Comparison of ENCODE assay signal across 17 mouse cellular contexts in the genomic region with DNA sequence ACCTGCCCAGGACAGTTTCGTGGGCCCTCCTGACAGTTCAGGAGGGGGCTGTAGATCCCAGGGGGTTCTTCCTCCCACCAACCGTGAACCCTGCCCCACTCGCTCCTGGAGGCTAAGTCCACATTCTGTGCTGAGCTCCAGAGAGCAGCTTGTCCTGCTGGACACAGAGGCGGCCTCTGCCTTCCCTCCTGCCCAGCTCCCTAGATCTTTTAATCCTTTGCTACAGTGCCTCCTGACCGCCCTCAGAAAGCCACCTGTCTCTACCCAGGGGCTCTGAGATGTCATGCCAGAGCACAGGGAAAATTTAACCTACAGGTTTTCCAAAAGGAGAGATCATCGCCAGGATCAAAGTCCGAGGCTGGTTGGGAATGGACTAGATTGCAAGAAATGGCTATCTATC.
DNase-seq lines count a peak whose midpoint lies in the region; ATAC-seq lines count a peak whose summit lies in the region.
"Had no signal": no experiment of that assay in that cellular context is flagged by ENCODE, and none has a peak within 500 bp of the region (broad histone marks: within the 10 kb centered on the region; RNA-seq: fewer than 3 reads in every experiment).

No protein-coding gene starts in this region.

- 76% methylated on average over 7 of the region's 7 CpGs for WGBS in heart, embryonic 12.5 days
- WGBS in intestine, embryonic 15.5 days: 85% methylated on average over 7 of the region's 7 CpGs
- 79% methylated on average over 7 of the region's 7 CpGs for WGBS in intestine, embryonic 16.5 days

- H3K4me1 ChIP-seq in heart, embryonic 12.5 days (replicated peaks): peaks cover 53% of the 10 kb centered on the region
- H3K4me1 ChIP-seq in intestine, embryonic 15.5 days (replicated peaks): 0 out of 2 replicates have a peak, but pooled peaks cover 5% of the 10 kb centered on the region
- H3K4me1 ChIP-seq in intestine, embryonic 16.5 days (ENCODE audit: control insufficient read depth, insufficient read depth, low read length): peaks cover 7% of the 10 kb centered on the region
- H3K4me1 ChIP-seq: hindbrain, embryonic 15.5 days; megakaryocyte, embryonic 14.5 days; neural tube, embryonic 15.5 days had no signal

- ATAC-seq in cerebellum, adult (ENCODE audit: insufficient number of reproducible peaks, low FRiP score, low TSS enrichment): peak; percentile 37; the same call in 1 of the 2 replicates
- ATAC-seq in heart, embryonic 12.5 days (ENCODE audit: insufficient number of reproducible peaks, low FRiP score): no peak
- 0 out of 2 replicates have a peak, but pooled peaks have one; percentile 23 for ATAC-seq in intestine, embryonic 15.5 days
- ATAC-seq in intestine, embryonic 16.5 days: no peak
- ATAC-seq: forebrain, embryonic 15.5 days; midbrain, embryonic 16.5 days had no signal

- H3K9ac ChIP-seq in heart, embryonic 12.5 days: no peak overlapping the region
- no peak overlapping the region for H3K9ac ChIP-seq in intestine, embryonic 15.5 days
- no peak overlapping the region for H3K9ac ChIP-seq in intestine, embryonic 16.5 days (ENCODE audit: low read depth, low read length)
- H3K9ac ChIP-seq: forebrain, embryonic 15.5 days; hindbrain, embryonic 15.5 days; kidney, embryonic 15.5 days; neural tube, embryonic 15.5 days; stomach, embryonic 15.5 days had no signal

- no peak for DNase-seq in cerebellum, postnatal 4 days (ENCODE audit: low spot score in 2 of 2)
- no peak for DNase-seq in heart, postnatal 4 days
- DNase-seq in cerebellum, adult 9-11 months: peak; percentile 53
- DNase-seq in layer of hippocampus, postnatal 10 days (ENCODE audit: low spot score in 2 of 2): no peak
- DNase-seq: thymus, adult 2 months had no signal

- H3K9me3 ChIP-seq in heart, embryonic 12.5 days (replicated peaks): no peaks in the 10 kb centered on the region
- H3K9me3 ChIP-seq in intestine, embryonic 15.5 days: no peaks in the 10 kb centered on the region
- no peaks in the 10 kb centered on the region for H3K9me3 ChIP-seq in intestine, embryonic 16.5 days (ENCODE audit: control insufficient read depth, low read length)
- H3K9me3 ChIP-seq: forebrain, embryonic 15.5 days; hindbrain, embryonic 15.5 days; kidney, embryonic 15.5 days; megakaryocyte, embryonic 14.5 days; neural tube, embryonic 15.5 days; stomach, embryonic 15.5 days had no signal

- no peaks in the 10 kb centered on the region for H3K36me3 ChIP-seq in heart, embryonic 12.5 days
- no peaks in the 10 kb centered on the region for H3K36me3 ChIP-seq in intestine, embryonic 15.5 days
- H3K36me3 ChIP-seq in intestine, embryonic 16.5 days (ENCODE audit: control insufficient read depth, insufficient read depth, low read length): no peaks in the 10 kb centered on the region
- H3K36me3 ChIP-seq: forebrain, embryonic 15.5 days; hindbrain, embryonic 15.5 days; kidney, embryonic 15.5 days; neural tube, embryonic 15.5 days; stomach, embryonic 15.5 days had no signal

- no peaks in the 10 kb centered on the region for H3K27me3 ChIP-seq in heart, embryonic 12.5 days (replicated peaks)
- no peaks in the 10 kb centered on the region for H3K27me3 ChIP-seq in intestine, embryonic 15.5 days (replicated peaks)
- no peaks in the 10 kb centered on the region for H3K27me3 ChIP-seq in intestine, embryonic 16.5 days (replicated peaks; ENCODE audit: control insufficient read depth, insufficient read depth, low read length)
- H3K27me3 ChIP-seq: forebrain, embryonic 15.5 days; hindbrain, embryonic 15.5 days; megakaryocyte, embryonic 14.5 days; stomach, embryonic 15.5 days had no signal

- H3K4me2 ChIP-seq in heart, embryonic 12.5 days: no peak overlapping the region
- no peak overlapping the region for H3K4me2 ChIP-seq in intestine, embryonic 15.5 days (replicated peaks)
- H3K4me2 ChIP-seq in intestine, embryonic 16.5 days (ENCODE audit: low read depth, low read length): no peak overlapping the region
- H3K4me2 ChIP-seq: forebrain, embryonic 15.5 days; hindbrain, embryonic 15.5 days; kidney, embryonic 15.5 days; liver, embryonic 11.5 days; neural tube, embryonic 15.5 days; stomach, embryonic 15.5 days had no signal

- H3K4me3 ChIP-seq in heart, embryonic 12.5 days: no peak overlapping the region
- H3K4me3 ChIP-seq in intestine, embryonic 15.5 days (replicated peaks): no peak overlapping the region
- H3K4me3 ChIP-seq in intestine, embryonic 16.5 days (ENCODE audit: low read length): no peak overlapping the region
- H3K4me3 ChIP-seq: forebrain, embryonic 15.5 days; hindbrain, embryonic 15.5 days; kidney, embryonic 15.5 days; megakaryocyte, embryonic 14.5 days; neural tube, embryonic 15.5 days; stomach, embryonic 15.5 days had no signal

- H3K27ac ChIP-seq in heart, embryonic 12.5 days (ENCODE audit: poor library complexity, severe bottlenecking): peak overlapping the region; percentile 82
- H3K27ac ChIP-seq in intestine, embryonic 15.5 days: no peak overlapping the region
- H3K27ac ChIP-seq in intestine, embryonic 16.5 days (ENCODE audit: low read length): no peak overlapping the region
- H3K27ac ChIP-seq: forebrain, embryonic 15.5 days; hindbrain, embryonic 15.5 days; kidney, embryonic 15.5 days; neural tube, embryonic 15.5 days; stomach, embryonic 15.5 days had no signal

Comparison
In these comparisons a context has a peak if more than half of its experiments do, and no peak if none do; other contexts are left out.
1. ATAC-seq: peak in cerebellum, adult (single experiment) and intestine, embryonic 15.5 days (single experiment); none in heart, embryonic 12.5 days (single experiment) and intestine, embryonic 16.5 days (single experiment).